Mouse (Mus musculus) forebrain, embryonic 15.5 days (tissue): ENCODE results near the gene BC016579. TPM values are rescaled to one million over a fixed set of nuclear protein-coding genes. Genes with fewer than 3 reads are reported as not detected.

Experiments
- ATAC-seq: fragments of 200-750 bp; cut with Nextera tagmentation; replicated peaks from 2 replicates; pipeline ENCODE4 v1.8.0; 2017; ENCODE audit warnings: mild to moderate bottlenecking, moderate TSS enrichment, moderate library complexity
- H3K27ac ChIP-seq: fragments of 300-500 bp; sonication (generic); replicated peaks from 2 replicates; pipeline ENCODE4 v1.5.1; 2015; ENCODE audit warnings: mild to moderate bottlenecking, inconsistent platforms
- H3K27me3 ChIP-seq: fragments of 300-500 bp; sonication (generic); 2 replicates; pipeline ENCODE4 v1.6.1; 2015; ENCODE audit warnings: inconsistent platforms
- H3K36me3 ChIP-seq: fragments of 300-500 bp; sonication (generic); 2 replicates; pipeline ENCODE4 v1.6.1; 2015; ENCODE audit warnings: mild to moderate bottlenecking, inconsistent platforms
- H3K4me1 ChIP-seq: fragments of 300-500 bp; sonication (generic); 2 replicates; pipeline ENCODE4 v1.6.1; 2015; ENCODE audit warnings: inconsistent platforms
- H3K4me2 ChIP-seq: fragments of 300-500 bp; sonication (generic); replicated peaks from 2 replicates; pipeline ENCODE4 v1.6.1; 2015; ENCODE audit warnings: mild to moderate bottlenecking, inconsistent platforms
- H3K4me3 ChIP-seq: fragments of 300-500 bp; sonication (generic); 2 replicates; pipeline ENCODE4 v1.5.1; 2015; ENCODE audit warnings: mild to moderate bottlenecking, inconsistent platforms
- H3K9ac ChIP-seq: fragments of 300-500 bp; sonication (generic); replicated peaks from 2 replicates; pipeline ENCODE4 v1.6.1; 2015; ENCODE audit warnings: mild to moderate bottlenecking, inconsistent platforms
- H3K9me3 ChIP-seq: fragments of 300-500 bp; sonication (generic); 2 replicates; pipeline ENCODE4 v1.6.1; 2016; ENCODE audit warnings: inconsistent platforms
- WGBS: fragments of 180-500 bp; shearing (Covaris S2); methylation state at CpG from one replicate; pipeline ENCODE4 v1.1.7; 2015; ENCODE audit warnings: mixed read lengths; 5-methylcytosine and 5-hydroxymethylcytosine counted together
- polyA plus RNA-seq: library from polyadenylated mRNA; unstranded; fragments of >200 nt; fragmentation: Nextera tagmentation; extraction: Ambion mirVana; gene quantifications from 2 replicates; pipeline ENCODE4 v1.2.1, GENCODE M21; 2015

The BC016579 gene
- 0.08 TPM in 1 of 2 replicates, not detected in the other for polyA plus RNA-seq

GRCm38 (mm10) chr16:45653934-45654332, at the start of gene BC016579:
BC016579 (minus strand) TSS chr16:45654068.
- Histone ChIP-seq H3K36me3 (no peaks in the 10 kb centered on the region), H3K27me3 (peaks cover 2% of the 10 kb centered on the region; the same call in 1 of the 2 replicates), H3K4me2 (peak within 1 kb of the TSS; percentile 47), H3K9me3 (no peaks in the 10 kb centered on the region), H3K9ac (no peak within 1 kb of the TSS), H3K27ac (no peak within 1 kb of the TSS), H3K4me1 (peaks cover 6% of the 10 kb centered on the region; the same call in 1 of the 2 replicates), H3K4me3 (peak within 1 kb of the TSS; percentile 27)
- 5% methylated on average over 20 of the region's 20 CpGs for WGBS
- no peak for ATAC-seq

- Histone ChIP-seq H3K4me3 (no peak overlapping the region), H3K4me2 (no peak overlapping the region), H3K9me3 (no peaks in the 10 kb centered on the region), H3K9ac (no peak overlapping the region), H3K4me1 (no peaks in the 10 kb centered on the region), H3K36me3 (no peaks in the 10 kb centered on the region), H3K27ac (no peak overlapping the region), H3K27me3 (no peaks in the 10 kb centered on the region)
- 84% methylated on average over 5 of the region's 5 CpGs for WGBS
- no peak for ATAC-seq
These were observed 45.4 kb upstream of the BC016579 start for GRCm38 (mm10) chr16:45699301-45699700.

- H3K4me1 ChIP-seq, result peaks cover 2% of the 10 kb centered on the region; the same call in 1 of the 2 replicates
- no peak overlapping the region for H3K4me3 ChIP-seq
- no peak for ATAC-seq
- WGBS, result 44% methylated on average over 6 of the region's 6 CpGs
- no peaks in the 10 kb centered on the region for H3K9me3 ChIP-seq
- H3K9ac ChIP-seq, result no peak overlapping the region
- no peak overlapping the region for H3K4me2 ChIP-seq
- no peaks in the 10 kb centered on the region for H3K36me3 ChIP-seq
- H3K27me3 ChIP-seq, result no peaks in the 10 kb centered on the region
- no peak overlapping the region for H3K27ac ChIP-seq
These were observed 44.1 kb upstream of the BC016579 start for GRCm38 (mm10) chr16:45697996-45698395.

- Histone ChIP-seq H3K9me3 (no peaks in the 10 kb centered on the region), H3K4me1 (peaks cover 7% of the 10 kb centered on the region), H3K27ac (no peak overlapping the region), H3K27me3 (no peaks in the 10 kb centered on the region), H3K4me3 (no peak overlapping the region), H3K4me2 (no peak overlapping the region), H3K9ac (no peak overlapping the region), H3K36me3 (no peaks in the 10 kb centered on the region)
- WGBS, result 70% methylated on average over 9 of the region's 9 CpGs
- no peak for ATAC-seq
These were observed 41.7 kb upstream of the BC016579 start for GRCm38 (mm10) chr16:45695445-45696160.

GRCm38 (mm10) chr16:45693558-45693957, 39.7 kb upstream of the BC016579 start, which contains the start of gene Tmprss7:
Tmprss7 (minus strand) TSS chr16:45693658.
- Histone ChIP-seq H3K36me3 (no peaks in the 10 kb centered on the region), H3K9ac (no peak within 1 kb of the TSS), H3K4me2 (no peak within 1 kb of the TSS), H3K4me1 (peaks cover 14% of the 10 kb centered on the region), H3K9me3 (no peaks in the 10 kb centered on the region), H3K4me3 (no peak within 1 kb of the TSS), H3K27ac (no peak within 1 kb of the TSS), H3K27me3 (no peaks in the 10 kb centered on the region)
- no peak for ATAC-seq
- 70% methylated on average over 10 of the region's 10 CpGs for WGBS

- no peaks in the 10 kb centered on the region for H3K27me3 ChIP-seq
- peaks cover 14% of the 10 kb centered on the region for H3K4me1 ChIP-seq
- no peaks in the 10 kb centered on the region for H3K9me3 ChIP-seq
- 0 out of 2 replicates have a peak, but pooled peaks have one; percentile 39 for ATAC-seq
- H3K4me3 ChIP-seq, result no peak overlapping the region
- 19% methylated on average over 3 of the region's 3 CpGs for WGBS
- no peaks in the 10 kb centered on the region for H3K36me3 ChIP-seq
- H3K27ac ChIP-seq, result no peak overlapping the region
- no peak overlapping the region for H3K9ac ChIP-seq
- no peak overlapping the region for H3K4me2 ChIP-seq
These were observed 39.0 kb upstream of the BC016579 start for GRCm38 (mm10) chr16:45692851-45693250.

GRCm38 (mm10) chr16:45690178-45690577, 36.3 kb upstream of the BC016579 start:
- H3K4me3 ChIP-seq, result no peak overlapping the region
- peak overlapping the region; percentile 56 for H3K27ac ChIP-seq

GRCm38 (mm10) chr16:45686833-45687232, 33.0 kb upstream of the BC016579 start:
- no peak overlapping the region for H3K9ac ChIP-seq
- no peak overlapping the region for H3K27ac ChIP-seq
- no peak overlapping the region for H3K4me2 ChIP-seq
- H3K9me3 ChIP-seq, result no peaks in the 10 kb centered on the region
- WGBS, result 83% methylated on average over 3 of the region's 3 CpGs
- H3K4me3 ChIP-seq, result no peak overlapping the region
- ATAC-seq, result no peak
- H3K4me1 ChIP-seq, result peaks cover 9% of the 10 kb centered on the region
- no peaks in the 10 kb centered on the region for H3K27me3 ChIP-seq
- no peaks in the 10 kb centered on the region for H3K36me3 ChIP-seq

More at GRCm38 (mm10) chr16:45690178-45690577, 36.3 kb upstream of the BC016579 start:
- Histone ChIP-seq H3K9me3 (no peaks in the 10 kb centered on the region), H3K9ac (no peak overlapping the region), H3K27me3 (no peaks in the 10 kb centered on the region), H3K4me2 (no peak overlapping the region), H3K36me3 (no peaks in the 10 kb centered on the region), H3K4me1 (peaks cover 14% of the 10 kb centered on the region)
- 3% methylated on average over 4 of the region's 4 CpGs for WGBS
- peak; percentile 53 for ATAC-seq

- Histone ChIP-seq H3K4me2 (no peak overlapping the region), H3K4me3 (no peak overlapping the region), H3K27ac (no peak overlapping the region), H3K9ac (no peak overlapping the region), H3K27me3 (no peaks in the 10 kb centered on the region), H3K9me3 (no peaks in the 10 kb centered on the region), H3K36me3 (no peaks in the 10 kb centered on the region), H3K4me1 (peaks cover 4% of the 10 kb centered on the region)
- 73% methylated on average over 3 of the region's 3 CpGs for WGBS
- ATAC-seq, result 0 out of 2 replicates have a peak, but pooled peaks have one; percentile 7
These were observed 31.4 kb upstream of the BC016579 start for GRCm38 (mm10) chr16:45685295-45685694.

GRCm38 (mm10) chr16:45684815-45685214, 30.9 kb upstream of the BC016579 start:
- no peaks in the 10 kb centered on the region for H3K9me3 ChIP-seq
- WGBS, result 17% methylated on average over 8 of the region's 8 CpGs
- peak; percentile 51; the same call in 1 of the 2 replicates for ATAC-seq
- no peak overlapping the region for H3K9ac ChIP-seq
- no peak overlapping the region for H3K4me3 ChIP-seq
- H3K36me3 ChIP-seq, result no peaks in the 10 kb centered on the region
- H3K4me1 ChIP-seq, result no peaks in the 10 kb centered on the region
- H3K27ac ChIP-seq, result no peak overlapping the region
- no peak overlapping the region for H3K4me2 ChIP-seq
- H3K27me3 ChIP-seq, result no peaks in the 10 kb centered on the region

- Histone ChIP-seq H3K4me1 (no peaks in the 10 kb centered on the region), H3K27ac (no peak overlapping the region), H3K9me3 (no peaks in the 10 kb centered on the region), H3K4me3 (no peak overlapping the region), H3K9ac (no peak overlapping the region), H3K36me3 (no peaks in the 10 kb centered on the region), H3K27me3 (no peaks in the 10 kb centered on the region), H3K4me2 (no peak overlapping the region)
- WGBS, result 36% methylated on average over 1 of the region's 1 CpGs
- no peak for ATAC-seq
These were observed 22.6 kb upstream of the BC016579 start for GRCm38 (mm10) chr16:45676462-45676861.

GRCm38 (mm10) chr16:45670005-45670404, 16.1 kb upstream of the BC016579 start:
- H3K9me3 ChIP-seq, result no peaks in the 10 kb centered on the region
- no peak overlapping the region for H3K4me2 ChIP-seq
- no peak overlapping the region for H3K9ac ChIP-seq
- no peaks in the 10 kb centered on the region for H3K36me3 ChIP-seq
- no peaks in the 10 kb centered on the region for H3K4me1 ChIP-seq
- no peak overlapping the region for H3K4me3 ChIP-seq
- WGBS, result 65% methylated on average over 4 of the region's 4 CpGs
- H3K27ac ChIP-seq, result no peak overlapping the region
- ATAC-seq, result no peak
- no peaks in the 10 kb centered on the region for H3K27me3 ChIP-seq
